ENCODE assay signal across 14 mouse cellular contexts in the genomic region with DNA sequence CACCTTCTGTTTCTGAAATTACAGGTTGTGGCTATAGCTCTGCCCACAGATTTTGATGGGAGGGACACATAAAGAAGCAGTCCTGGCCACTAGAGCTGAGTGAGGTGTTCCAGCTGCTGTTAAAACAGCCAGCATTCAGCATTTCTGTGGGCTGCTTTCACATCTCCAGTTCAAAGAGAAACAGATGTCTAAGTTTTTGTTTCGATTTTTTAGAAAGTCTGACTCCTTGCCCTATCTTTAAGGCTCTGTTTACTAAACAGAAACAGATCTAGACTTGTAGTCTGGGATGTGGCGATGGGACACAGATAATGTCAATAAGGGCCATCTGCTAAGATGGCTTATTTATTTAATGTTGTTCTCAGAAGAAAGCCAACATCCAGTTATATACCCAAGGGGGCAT. TPM values are rescaled to one million over a fixed set of nuclear protein-coding genes. Genes with fewer than 3 reads are reported as not detected.
DNase-seq lines count a peak whose midpoint lies in the region; ATAC-seq and TF ChIP-seq lines count a peak whose summit lies in the region.
"Had no signal": no experiment of that assay in that cellular context is flagged by ENCODE, and none has a peak within 500 bp of the region (broad histone marks: within the 10 kb centered on the region; RNA-seq: fewer than 3 reads in every experiment).

No protein-coding gene starts in this region.

- peaks cover 49% of the 10 kb centered on the region for H3K36me3 ChIP-seq in lung, embryonic 14.5 days (ENCODE audit: insufficient read depth)
- H3K36me3 ChIP-seq in embryonic facial prominence, embryonic 13.5 days: peaks cover 9% of the 10 kb centered on the region; the same call in 1 of the 2 replicates
- H3K36me3 ChIP-seq: liver, embryonic 15.5 days; midbrain, embryonic 13.5 days; neural tube, embryonic 13.5 days had no signal

- no peaks in the 10 kb centered on the region for H3K9me3 ChIP-seq in lung, embryonic 14.5 days (ENCODE audit: low read depth, low read length)
- H3K9me3 ChIP-seq in embryonic facial prominence, embryonic 13.5 days: no peaks in the 10 kb centered on the region
- H3K9me3 ChIP-seq: liver, embryonic 15.5 days; midbrain, embryonic 13.5 days; neural tube, embryonic 13.5 days had no signal

- peak; percentile 87 for ATAC-seq in lung, embryonic 14.5 days (ENCODE audit: insufficient read depth)
- no peak for ATAC-seq in embryonic facial prominence, embryonic 13.5 days (ENCODE audit: insufficient number of reproducible peaks, insufficient read depth, low FRiP score, low TSS enrichment, low read depth)
- ATAC-seq: midbrain, embryonic 13.5 days had no signal

- H3K4me2 ChIP-seq in lung, embryonic 14.5 days: no peak overlapping the region
- no peak overlapping the region for H3K4me2 ChIP-seq in embryonic facial prominence, embryonic 13.5 days
- H3K4me2 ChIP-seq: liver, embryonic 15.5 days; midbrain, embryonic 13.5 days; neural tube, embryonic 13.5 days had no signal

- 0 out of 2 replicates have a peak overlapping the region, but pooled peaks have one; percentile 54 for H3K27ac ChIP-seq in lung, embryonic 14.5 days (ENCODE audit: low read depth)
- H3K27ac ChIP-seq in embryonic facial prominence, embryonic 13.5 days: peak overlapping the region; percentile 23; the same call in 1 of the 2 replicates
- H3K27ac ChIP-seq: liver, embryonic 15.5 days; midbrain, embryonic 13.5 days; neural tube, embryonic 13.5 days had no signal

- peak; percentile 42 for DNase-seq in heart, adult 8-10 months (ENCODE audit: low spot score)
- DNase-seq in heart, postnatal 4 days: no peak
- peak; percentile 71 for DNase-seq in lung, embryonic 14.5 days
- DNase-seq in lung, postnatal 14 days: no peak
- DNase-seq in lung, postnatal 25 days (ENCODE audit: low spot score): peak; percentile 14
- no peak for DNase-seq in right cerebral cortex, adult 2 months (ENCODE audit: low spot score in 2 of 2)
- no peak for DNase-seq in left cerebral cortex, adult 9 months (ENCODE audit: low spot score in 2 of 2)
- DNase-seq: adrenal gland, postnatal 25 days; retina, postnatal 1 day had no signal

- no peaks in the 10 kb centered on the region for H3K4me1 ChIP-seq in lung, embryonic 14.5 days (ENCODE audit: insufficient read depth)
- peaks cover 27% of the 10 kb centered on the region for H3K4me1 ChIP-seq in embryonic facial prominence, embryonic 13.5 days
- H3K4me1 ChIP-seq: liver, embryonic 15.5 days; midbrain, embryonic 13.5 days; neural tube, embryonic 13.5 days had no signal

- TF ChIP-seq CTCF in lung, embryonic 14.5 days (IDR thresholded peaks at IDR 0.05; ENCODE audit: low read depth): no peak

- no peak overlapping the region for H3K9ac ChIP-seq in lung, embryonic 14.5 days
- no peak overlapping the region for H3K9ac ChIP-seq in embryonic facial prominence, embryonic 13.5 days
- H3K9ac ChIP-seq: liver, embryonic 15.5 days; midbrain, embryonic 13.5 days; neural tube, embryonic 13.5 days had no signal

- no peaks in the 10 kb centered on the region for H3K27me3 ChIP-seq in lung, embryonic 14.5 days (ENCODE audit: insufficient read depth, low read length)
- no peaks in the 10 kb centered on the region for H3K27me3 ChIP-seq in embryonic facial prominence, embryonic 13.5 days
- H3K27me3 ChIP-seq: liver, embryonic 15.5 days; midbrain, embryonic 13.5 days; neural tube, embryonic 13.5 days had no signal

- 35% methylated on average over 2 of the region's 2 CpGs for WGBS in lung, embryonic 14.5 days
- 29% methylated on average over 2 of the region's 2 CpGs for WGBS in embryonic facial prominence, embryonic 13.5 days

- no peak overlapping the region for H3K4me3 ChIP-seq in lung, embryonic 14.5 days (ENCODE audit: low read depth, low read length)
- no peak overlapping the region for H3K4me3 ChIP-seq in embryonic facial prominence, embryonic 13.5 days
- H3K4me3 ChIP-seq: liver, embryonic 15.5 days; midbrain, embryonic 13.5 days; neural tube, embryonic 13.5 days had no signal

RNA-seq across cellular contexts. Expression of a gene that starts 54.8 kb away (rescaled TPM):
- 10 to 100 TPM; 37.8 to 51.5 (median 48.6) TPM for total RNA-seq in heart, adult 8-10 months (2022)
- total RNA-seq in heart, postnatal 4 days (2021): 100 to 1,000 TPM; 162 to 168 TPM
- 160 and 173 TPM in 2 replicates for polyA plus RNA-seq in lung, embryonic 14.5 days (2014; fragmentation: Nextera tagmentation; extraction: Ambion mirVana)
- 45.8 and 66.0 TPM in 2 replicates for polyA plus RNA-seq in embryonic facial prominence, embryonic 13.5 days (2015; fragmentation: Nextera tagmentation; extraction: Ambion mirVana)
- total RNA-seq: common myeloid progenitor, adult 5-6 weeks had no signal

Comparison
In these comparisons a context has a peak if more than half of its experiments do, and no peak if none do; other contexts are left out.
1. DNase-seq: peak in heart, adult 8-10 months (single experiment), lung, embryonic 14.5 days (single experiment) and lung, postnatal 25 days (single experiment); none in heart, postnatal 4 days (single experiment), lung, postnatal 14 days (single experiment), right cerebral cortex, adult 2 months (0 of 2) and left cerebral cortex, adult 9 months (0 of 2).